Comparison of ENCODE assay signal across 7 mouse cellular contexts in genomic region chr6:51857821-51858220, GRCm38 (mm10).
DNase-seq lines count a peak whose midpoint lies in the region; ATAC-seq and TF ChIP-seq lines count a peak whose summit lies in the region.

No protein-coding gene starts in this region.

- H3K36me3 ChIP-seq in embryonic facial prominence, embryonic 11.5 days (replicated peaks; ENCODE audit: control insufficient read depth, insufficient read depth, low read depth, low read length), result no peaks in the 10 kb centered on the region
- H3K36me3 ChIP-seq in limb, embryonic 10.5 days, result no peaks in the 10 kb centered on the region
- no peaks in the 10 kb centered on the region for H3K36me3 ChIP-seq in midbrain, embryonic 13.5 days
- H3K36me3 ChIP-seq in small intestine, adult 2 months (ENCODE audit: control insufficient read depth, insufficient read depth, low read length), result no peaks in the 10 kb centered on the region

- no peak overlapping the region for H3K27ac ChIP-seq in embryonic facial prominence, embryonic 11.5 days (replicated peaks; ENCODE audit: low read depth, low read length)
- H3K27ac ChIP-seq in limb, embryonic 10.5 days, result peak overlapping the region; percentile 74
- peak overlapping the region; percentile 60 for H3K27ac ChIP-seq in midbrain, embryonic 13.5 days
- H3K27ac ChIP-seq in small intestine, adult 2 months (ENCODE audit: insufficient read depth, low read depth, low read length), result no peak overlapping the region

- TF ChIP-seq POLR2A in small intestine, adult 2 months (IDR thresholded peaks at IDR 0.05; ENCODE audit: low read depth, low read length), result no peak

- no peak overlapping the region for H3K4me3 ChIP-seq in embryonic facial prominence, embryonic 11.5 days (ENCODE audit: low read depth, low read length)
- 0 out of 2 replicates have a peak overlapping the region, but pooled peaks have one; percentile 7 for H3K4me3 ChIP-seq in limb, embryonic 10.5 days
- H3K4me3 ChIP-seq in midbrain, embryonic 13.5 days (replicated peaks), result no peak overlapping the region
- no peak overlapping the region for H3K4me3 ChIP-seq in small intestine, adult 2 months (ENCODE audit: low read depth, low read length)

- DNase-seq in adrenal gland, postnatal 14 days, result peak; percentile 98
- DNase-seq in embryonic facial prominence, embryonic 11.5 days (ENCODE audit: low spot score), result peak; percentile 99
- peak; percentile 92 to 96 for DNase-seq in heart, adult 18-20 months
- peak; percentile 93 for DNase-seq in kidney, adult 18-20 months
- DNase-seq in limb, embryonic 10.5 days (ENCODE audit: low spot score), result peak; percentile 98

- WGBS in embryonic facial prominence, embryonic 11.5 days, result under 1% methylated on average over 11 of the region's 11 CpGs
- WGBS in limb, embryonic 10.5 days, result under 1% methylated on average over 11 of the region's 11 CpGs
- under 1% methylated on average over 11 of the region's 11 CpGs for WGBS in midbrain, embryonic 13.5 days
- 2% methylated on average over 11 of the region's 11 CpGs for WGBS in small intestine, adult 2 months

- H3K4me1 ChIP-seq in embryonic facial prominence, embryonic 11.5 days (ENCODE audit: control insufficient read depth, insufficient read depth, low read length), result no peaks in the 10 kb centered on the region
- H3K4me1 ChIP-seq in limb, embryonic 10.5 days, result peaks cover 41% of the 10 kb centered on the region
- H3K4me1 ChIP-seq in midbrain, embryonic 13.5 days (replicated peaks), result peaks cover 4% of the 10 kb centered on the region
- 0 out of 2 replicates have a peak, but pooled peaks cover 2% of the 10 kb centered on the region for H3K4me1 ChIP-seq in small intestine, adult 2 months (ENCODE audit: control insufficient read depth, insufficient read depth, insufficient read length, low read length)

- H3K4me2 ChIP-seq in embryonic facial prominence, embryonic 11.5 days (ENCODE audit: low read depth, low read length), result no peak overlapping the region
- no peak overlapping the region for H3K4me2 ChIP-seq in midbrain, embryonic 13.5 days (replicated peaks)

- ATAC-seq in embryonic facial prominence, embryonic 11.5 days (replicated peaks; ENCODE audit: insufficient number of reproducible peaks, low FRiP score, low TSS enrichment, low read depth), result peak; percentile 95
- peak; percentile 97 for ATAC-seq in midbrain, embryonic 13.5 days

- no peak overlapping the region for H3K9ac ChIP-seq in embryonic facial prominence, embryonic 11.5 days (replicated peaks; ENCODE audit: low read length)
- H3K9ac ChIP-seq in midbrain, embryonic 13.5 days (replicated peaks), result no peak overlapping the region

- no peaks in the 10 kb centered on the region for H3K9me3 ChIP-seq in embryonic facial prominence, embryonic 11.5 days (replicated peaks; ENCODE audit: control insufficient read depth, low read length)
- H3K9me3 ChIP-seq in limb, embryonic 10.5 days (replicated peaks), result no peaks in the 10 kb centered on the region
- H3K9me3 ChIP-seq in midbrain, embryonic 13.5 days, result no peaks in the 10 kb centered on the region

- peak; percentile 98 for TF ChIP-seq CTCF in small intestine, adult 2 months (IDR thresholded peaks at IDR 0.05; ENCODE audit: extremely low read depth, insufficient read length, insufficient replicate concordance, low read depth, low read length)

- H3K27me3 ChIP-seq in embryonic facial prominence, embryonic 11.5 days (ENCODE audit: control insufficient read depth, insufficient read depth, low read length), result no peaks in the 10 kb centered on the region
- H3K27me3 ChIP-seq in limb, embryonic 10.5 days (ENCODE audit: low read depth, poor library complexity, severe bottlenecking), result no peaks in the 10 kb centered on the region
- H3K27me3 ChIP-seq in midbrain, embryonic 13.5 days, result peaks cover 12% of the 10 kb centered on the region; the same call in 1 of the 2 replicates
- no peaks in the 10 kb centered on the region for H3K27me3 ChIP-seq in small intestine, adult 2 months (ENCODE audit: control insufficient read depth, insufficient read depth, low read length)

Comparison
In these comparisons a context has a peak if more than half of its experiments do, and no peak if none do; other contexts are left out.
1. H3K27ac ChIP-seq: peak in limb, embryonic 10.5 days (single experiment) and midbrain, embryonic 13.5 days (single experiment); none in embryonic facial prominence, embryonic 11.5 days (single experiment) and small intestine, adult 2 months (single experiment).
2. Peak in every context shown above with its lines, with median percentiles within 50 percentile points of each other: DNase-seq.